Comparison of ENCODE assay signal across 24 mouse cellular contexts in genomic region chr4:33600805-33601204, GRCm38 (mm10).
DNase-seq lines count a peak whose midpoint lies in the region; ATAC-seq and TF ChIP-seq lines count a peak whose summit lies in the region.
"Had no signal": no experiment of that assay in that cellular context is flagged by ENCODE, and none has a peak within 500 bp of the region (broad histone marks: within the 10 kb centered on the region; RNA-seq: fewer than 3 reads in every experiment).

No protein-coding gene starts in this region.

- WGBS in heart, embryonic 10.5 days, result 57% methylated on average over 6 of the region's 6 CpGs
- WGBS in heart, embryonic 11.5 days (ENCODE audit: insufficient replicate concordance), result 46% methylated on average over 6 of the region's 6 CpGs
- WGBS in lung, embryonic 16.5 days, result 15% methylated on average over 6 of the region's 6 CpGs

- H3K79me2 ChIP-seq in CH12.LX (replicated peaks; ENCODE audit: control insufficient read depth, extremely low read depth, insufficient read depth, poor library complexity, severe bottlenecking), result no peaks in the 10 kb centered on the region

- TF ChIP-seq CTCF in CH12.LX (conservative IDR thresholded peaks at IDR 0.05 in 1 of 2, IDR thresholded peaks at IDR 0.05 in 1 of 2; ENCODE audit: low read depth in 2 of 2, low read length in 2 of 2), result no peak
- no peak for TF ChIP-seq CTCF in brain, embryonic 14.5 days (IDR thresholded peaks at IDR 0.05; ENCODE audit: borderline replicate concordance, extremely low read depth, insufficient read depth, insufficient read length)

- in situ Hi-C loops in CH12.LX (cut with MboI; ENCODE audit: low pct_ligation_motif_present, low pct_unique_long_range_greater_than_20kb, low sequenced_read_pairs), result no loop called here

- no peaks in the 10 kb centered on the region for H3K4me1 ChIP-seq in heart, embryonic 10.5 days
- H3K4me1 ChIP-seq in heart, embryonic 11.5 days (ENCODE audit: control insufficient read depth, insufficient read depth, low read length), result no peaks in the 10 kb centered on the region
- H3K4me1 ChIP-seq in lung, embryonic 16.5 days (replicated peaks; ENCODE audit: control insufficient read depth, insufficient read depth, low read length), result 0 out of 2 replicates have a peak, but pooled peaks cover 2% of the 10 kb centered on the region
- H3K4me1 ChIP-seq in CH12.LX (ENCODE audit: control insufficient read depth in 1 of 2, insufficient read depth in 2 of 2), result no peaks in the 10 kb centered on the region
- H3K4me1 ChIP-seq: limb, embryonic 15.5 days; neural tube, embryonic 12.5 days had no signal

- ATAC-seq in heart, embryonic 11.5 days (replicated peaks; ENCODE audit: insufficient number of reproducible peaks, low FRiP score, low TSS enrichment), result no peak
- peak; percentile 56 for ATAC-seq in lung, embryonic 16.5 days (ENCODE audit: low read depth)

- no peaks in the 10 kb centered on the region for H3K36me3 ChIP-seq in heart, embryonic 10.5 days
- no peaks in the 10 kb centered on the region for H3K36me3 ChIP-seq in heart, embryonic 11.5 days (ENCODE audit: control insufficient read depth, insufficient read depth, low read length)
- no peaks in the 10 kb centered on the region for H3K36me3 ChIP-seq in lung, embryonic 16.5 days (ENCODE audit: control insufficient read depth, insufficient read depth, low read length)
- no peaks in the 10 kb centered on the region for H3K36me3 ChIP-seq in CH12.LX (replicated peaks in 1 of 2; ENCODE audit: control insufficient read depth in 1 of 2, insufficient read depth in 1 of 2, low read length in 1 of 2)
- H3K36me3 ChIP-seq: embryonic facial prominence, embryonic 15.5 days; heart, embryonic 12.5 days; hindbrain, embryonic 13.5 days; limb, embryonic 15.5 days; midbrain, embryonic 10.5 days; neural tube, embryonic 12.5 days had no signal

- DNase-seq in heart, embryonic 10.5 days (ENCODE audit: low spot score), result peak; percentile 53
- DNase-seq in lung, postnatal 36 days, result no peak
- DNase-seq in CH12.LX (ENCODE audit: extremely low read depth), result no peak
- DNase-seq in brain, embryonic 14.5 days (ENCODE audit: low read depth), result peak; percentile 55
- no peak for DNase-seq in natural killer cell, adult 2 months (ENCODE audit: low spot score in 2 of 2)
- DNase-seq: adrenal gland, postnatal 36 days; B cell, adult 2 months; cerebellum, adult 11 months; cerebellum, adult 9-11 months; gastrocnemius, postnatal 25 days; heart, postnatal 36 days; kidney, adult 11 months; layer of hippocampus, adult 9-11 months; left cerebral cortex, postnatal 4 days; right cerebral cortex, postnatal 14 days had no signal

- dilution Hi-C loops in CH12.LX (cut with MboI; ENCODE audit: extremely low pct_ligation_motif_present, extremely low pct_unique_long_range_greater_than_20kb, low sequenced_read_pairs), result no loop called here

- H3K4me3 ChIP-seq in heart, embryonic 10.5 days, result no peak overlapping the region
- H3K4me3 ChIP-seq in heart, embryonic 11.5 days (ENCODE audit: low read depth, low read length), result no peak overlapping the region
- no peak overlapping the region for H3K4me3 ChIP-seq in lung, embryonic 16.5 days (ENCODE audit: low read length)
- H3K4me3 ChIP-seq in CH12.LX (replicated peaks in 1 of 3; ENCODE audit: low read depth in 2 of 3, low read length in 2 of 3, poor library complexity in 1 of 3), result no peak overlapping the region
- H3K4me3 ChIP-seq: embryonic facial prominence, embryonic 15.5 days; heart, embryonic 12.5 days; hindbrain, embryonic 13.5 days; limb, embryonic 15.5 days; midbrain, embryonic 10.5 days; neural tube, embryonic 12.5 days had no signal

- H3K27me3 ChIP-seq in heart, embryonic 10.5 days (ENCODE audit: insufficient read depth, poor library complexity, severe bottlenecking), result peaks cover 4% of the 10 kb centered on the region; the same call in 1 of the 2 replicates
- H3K27me3 ChIP-seq in heart, embryonic 11.5 days (ENCODE audit: control insufficient read depth, insufficient read depth, low read length), result no peaks in the 10 kb centered on the region
- no peaks in the 10 kb centered on the region for H3K27me3 ChIP-seq in lung, embryonic 16.5 days (ENCODE audit: control insufficient read depth, insufficient read depth, low read depth, low read length)
- H3K27me3 ChIP-seq in CH12.LX (replicated peaks), result no peaks in the 10 kb centered on the region
- H3K27me3 ChIP-seq: embryonic facial prominence, embryonic 15.5 days; hindbrain, embryonic 13.5 days; limb, embryonic 15.5 days; neural tube, embryonic 12.5 days had no signal

- H3K9me3 ChIP-seq in heart, embryonic 10.5 days, result no peaks in the 10 kb centered on the region
- no peaks in the 10 kb centered on the region for H3K9me3 ChIP-seq in heart, embryonic 11.5 days (replicated peaks; ENCODE audit: control insufficient read depth, low read length)
- no peaks in the 10 kb centered on the region for H3K9me3 ChIP-seq in lung, embryonic 16.5 days (ENCODE audit: control insufficient read depth, low read length)
- no peaks in the 10 kb centered on the region for H3K9me3 ChIP-seq in CH12.LX (replicated peaks; ENCODE audit: low read length)
- H3K9me3 ChIP-seq: embryonic facial prominence, embryonic 15.5 days; heart, embryonic 12.5 days; hindbrain, embryonic 13.5 days; limb, embryonic 15.5 days; midbrain, embryonic 10.5 days; neural tube, embryonic 12.5 days had no signal

- H3K9ac ChIP-seq in heart, embryonic 11.5 days (ENCODE audit: low read depth, low read length), result no peak overlapping the region
- H3K9ac ChIP-seq in lung, embryonic 16.5 days (ENCODE audit: low read length), result no peak overlapping the region
- no peak overlapping the region for H3K9ac ChIP-seq in CH12.LX (ENCODE audit: insufficient read depth, low read depth)
- H3K9ac ChIP-seq: embryonic facial prominence, embryonic 15.5 days; heart, embryonic 12.5 days; hindbrain, embryonic 13.5 days; limb, embryonic 15.5 days; liver, embryonic 14.5 days; neural tube, embryonic 12.5 days had no signal

- TF ChIP-seq POLR2A in CH12.LX (IDR thresholded peaks at IDR 0.05; ENCODE audit: low read depth, low read length), result no peak
- TF ChIP-seq POLR2A in brain, embryonic 14.5 days (IDR thresholded peaks at IDR 0.05; ENCODE audit: borderline replicate concordance, extremely low read depth, insufficient read depth, insufficient read length, poor library complexity, severe bottlenecking), result no peak

- H3K27ac ChIP-seq in heart, embryonic 10.5 days, result no peak overlapping the region
- no peak overlapping the region for H3K27ac ChIP-seq in heart, embryonic 11.5 days (ENCODE audit: low read depth, low read length)
- H3K27ac ChIP-seq in lung, embryonic 16.5 days (ENCODE audit: low read length), result no peak overlapping the region
- H3K27ac ChIP-seq in CH12.LX (ENCODE audit: insufficient read depth, low read depth), result no peak overlapping the region
- H3K27ac ChIP-seq: embryonic facial prominence, embryonic 15.5 days; hindbrain, embryonic 13.5 days; limb, embryonic 15.5 days; liver, embryonic 14.5 days; midbrain, embryonic 10.5 days; neural tube, embryonic 12.5 days had no signal

- no peak for TF ChIP-seq RAD21 in CH12.LX (IDR thresholded peaks at IDR 0.05; ENCODE audit: low read depth, low read length)

- no peak for TF ChIP-seq EP300 in CH12.LX (IDR thresholded peaks at IDR 0.05; ENCODE audit: low read length)

- H3K4me2 ChIP-seq in heart, embryonic 11.5 days, result no peak overlapping the region
- H3K4me2 ChIP-seq in lung, embryonic 16.5 days (ENCODE audit: low read depth, low read length), result no peak overlapping the region
- no peak overlapping the region for H3K4me2 ChIP-seq in CH12.LX (ENCODE audit: insufficient read depth, low read depth, poor library complexity, severe bottlenecking)
- H3K4me2 ChIP-seq: embryonic facial prominence, embryonic 15.5 days; heart, embryonic 12.5 days; hindbrain, embryonic 13.5 days; limb, embryonic 15.5 days; neural tube, embryonic 12.5 days had no signal

TF ChIP-seq in CH12.LX, 34 proteins besides CTCF, POLR2A, EP300 and RAD21:
- TF ChIP-seq TCF12 (IDR thresholded peaks at IDR 0.05; ENCODE audit: low read depth, low read length) (no peak), CHD1 (IDR thresholded peaks at IDR 0.05; ENCODE audit: low read depth, low read length) (no peak), E2F4 (IDR thresholded peaks at IDR 0.05; ENCODE audit: insufficient replicate concordance, low read depth, low read length) (no peak), ELF1 (IDR thresholded peaks at IDR 0.05; ENCODE audit: low read depth, low read length) (no peak), ZNF384 (IDR thresholded peaks at IDR 0.05; ENCODE audit: low read depth, low read length) (peak; percentile 70), PAX5 (IDR thresholded peaks at IDR 0.05; ENCODE audit: low read length) (no peak)

Comparison
In these comparisons a context has a peak if more than half of its experiments do, and no peak if none do; other contexts are left out.
1. DNase-seq: peak in heart, embryonic 10.5 days (single experiment) and brain, embryonic 14.5 days (single experiment); none in lung, postnatal 36 days (single experiment), CH12.LX (single experiment) and natural killer cell, adult 2 months (0 of 2).